Mouse (Mus musculus) heart, embryonic 13.5 days (tissue): ENCODE data around the gene Il1r1. TPM values are rescaled to one million over a fixed set of nuclear protein-coding genes. Genes with fewer than 3 reads are reported as not detected.

Experiments
- ATAC-seq: fragments of 200-750 bp; cut with Nextera tagmentation; 2 replicates; pipeline ENCODE4 v1.8.0; 2017; ENCODE audit warnings: moderate TSS enrichment; ENCODE audit not compliant: insufficient number of reproducible peaks, low FRiP score, low TSS enrichment; ENCODE audit errors: extremely low read depth
- H3K27ac ChIP-seq: fragments of 300-500 bp; sonication (generic); replicated peaks from 2 replicates; pipeline ENCODE4 v1.5.1; 2015; ENCODE audit warnings: moderate library complexity, mild to moderate bottlenecking, inconsistent platforms
- H3K27me3 ChIP-seq: fragments of 300-500 bp; sonication (generic); replicated peaks from 2 replicates; pipeline ENCODE4 v1.6.1; 2015; ENCODE audit warnings: mild to moderate bottlenecking, inconsistent platforms
- H3K36me3 ChIP-seq: fragments of 300-500 bp; sonication (generic); 2 replicates; pipeline ENCODE4 v1.6.1; 2015; ENCODE audit warnings: mild to moderate bottlenecking, inconsistent platforms
- H3K4me1 ChIP-seq: fragments of 300-500 bp; sonication (generic); 2 replicates; pipeline ENCODE4 v1.6.1; 2015; ENCODE audit warnings: inconsistent platforms
- H3K4me2 ChIP-seq: fragments of 300-500 bp; sonication (generic); 2 replicates; pipeline ENCODE4 v1.6.1; 2015; ENCODE audit warnings: inconsistent platforms, mild to moderate bottlenecking, moderate library complexity
- H3K4me3 ChIP-seq: fragments of 300-500 bp; sonication (generic); 2 replicates; pipeline ENCODE4 v1.5.1; 2015; ENCODE audit warnings: moderate library complexity, mild to moderate bottlenecking, inconsistent platforms
- H3K9ac ChIP-seq: fragments of 300-500 bp; sonication (generic); 2 replicates; pipeline ENCODE4 v1.6.1; 2015; ENCODE audit warnings: inconsistent platforms, mild to moderate bottlenecking, moderate library complexity
- H3K9me3 ChIP-seq: fragments of 300-500 bp; sonication (generic); 2 replicates; pipeline ENCODE4 v1.6.1; 2016; ENCODE audit warnings: inconsistent platforms
- WGBS: fragments of 180-500 bp; shearing (Covaris S2); methylation state at CpG from one replicate; pipeline ENCODE4 v1.1.7; 2015; ENCODE audit warnings: mixed read lengths; 5-methylcytosine and 5-hydroxymethylcytosine counted together
- polyA plus RNA-seq: library from polyadenylated mRNA; unstranded; fragments of >200 nt; fragmentation: Nextera tagmentation; extraction: Ambion mirVana; gene quantifications from 2 replicates; pipeline ENCODE4 v1.2.1, GENCODE M21; 2015

Gene Il1r1
- polyA plus RNA-seq, 1 experiment from 2014 or later = 6.3 TPM

DNA sequence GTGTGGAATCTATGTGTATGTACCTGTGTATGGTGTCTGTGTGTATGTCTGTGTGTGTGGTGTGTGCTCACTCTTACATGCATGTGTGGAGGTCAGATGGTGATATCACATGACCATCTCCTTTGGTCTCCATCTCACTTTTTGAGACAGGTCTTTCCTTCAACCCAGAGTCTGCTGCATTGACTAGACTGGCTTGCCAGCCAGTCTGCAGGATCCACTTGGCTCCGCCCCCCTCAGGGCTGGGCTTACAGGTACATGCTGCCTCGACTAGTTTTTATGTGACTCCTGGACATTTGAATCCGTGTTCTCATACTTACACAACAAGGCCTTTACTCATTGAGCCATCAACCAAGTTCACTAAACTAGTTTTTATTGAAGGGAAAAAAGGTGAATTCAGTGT is 6.2 kb downstream of the Il1r1 start:
- no peak overlapping the region for H3K4me3 ChIP-seq
- H3K27me3 ChIP-seq = no peaks in the 10 kb centered on the region
- H3K4me2 ChIP-seq = no peak overlapping the region
- no peaks in the 10 kb centered on the region for H3K36me3 ChIP-seq
- peaks cover 28% of the 10 kb centered on the region for H3K4me1 ChIP-seq
- no peak for ATAC-seq
- H3K27ac ChIP-seq = no peak overlapping the region
- no peak overlapping the region for H3K9ac ChIP-seq
- WGBS = 81% methylated on average over 3 of the region's 3 CpGs
- H3K9me3 ChIP-seq = no peaks in the 10 kb centered on the region

- H3K27me3 ChIP-seq = no peaks in the 10 kb centered on the region
- peak; percentile 24; the same call in 1 of the 2 replicates for ATAC-seq
- peaks cover 37% of the 10 kb centered on the region for H3K4me1 ChIP-seq
- 0 out of 2 replicates have a peak overlapping the region, but pooled peaks have one; percentile 2 for H3K4me2 ChIP-seq
- no peak overlapping the region for H3K4me3 ChIP-seq
- WGBS = 32% methylated on average over 7 of the region's 7 CpGs
- H3K36me3 ChIP-seq = no peaks in the 10 kb centered on the region
- H3K9me3 ChIP-seq = no peaks in the 10 kb centered on the region
- peak overlapping the region; percentile 71 for H3K27ac ChIP-seq
- H3K9ac ChIP-seq = no peak overlapping the region
These were observed 8.3 kb downstream of the Il1r1 start for GRCm38 (mm10) chr1:40233217-40233616.

GRCm38 (mm10) chr1:40233621-40234020 is 8.7 kb downstream of the Il1r1 start:
- Histone ChIP-seq H3K4me2 (0 out of 2 replicates have a peak overlapping the region, but pooled peaks have one; percentile 2), H3K4me3 (no peak overlapping the region), H3K9me3 (no peaks in the 10 kb centered on the region), H3K27me3 (no peaks in the 10 kb centered on the region), H3K27ac (peak overlapping the region; percentile 71), H3K9ac (0 out of 2 replicates have a peak overlapping the region, but pooled peaks have one; percentile 28), H3K4me1 (peaks cover 37% of the 10 kb centered on the region), H3K36me3 (no peaks in the 10 kb centered on the region)
- no peak for ATAC-seq
- WGBS = 64% methylated on average over 3 of the region's 3 CpGs

DNA sequence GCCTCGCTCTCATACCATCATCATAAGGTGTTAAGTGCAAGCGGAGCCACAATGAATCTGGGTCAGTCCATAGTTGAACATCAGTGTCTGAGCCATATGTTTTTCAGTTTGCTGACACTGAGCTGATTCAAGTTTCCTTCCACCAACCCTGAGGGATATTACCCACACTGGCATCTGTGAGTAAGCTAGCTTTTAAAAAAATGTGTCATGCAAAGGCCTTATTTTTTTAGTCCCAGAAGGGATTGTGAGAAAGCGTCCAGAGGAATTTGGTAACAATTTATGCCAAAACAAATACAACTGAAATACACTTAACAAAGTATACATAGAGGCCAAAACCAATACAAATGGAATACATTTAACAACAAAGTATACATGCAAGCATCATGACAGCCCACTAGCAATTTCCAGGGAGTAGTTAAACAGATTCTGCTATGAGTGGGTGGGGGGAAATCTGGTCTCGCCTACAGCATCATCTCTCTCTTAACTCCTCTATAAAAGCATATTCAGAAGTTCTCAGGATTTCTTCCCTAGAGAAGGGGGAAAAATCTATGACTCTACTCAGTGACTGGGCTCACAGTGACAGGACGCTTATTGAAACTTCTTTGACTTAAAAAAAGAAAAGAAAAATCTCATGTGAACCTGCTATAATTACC is 10.8 kb downstream of the Il1r1 start:
- H3K4me1 ChIP-seq = peaks cover 32% of the 10 kb centered on the region
- no peak overlapping the region for H3K4me2 ChIP-seq
- no peak overlapping the region for H3K4me3 ChIP-seq
- ATAC-seq = no peak
- H3K9ac ChIP-seq = no peak overlapping the region
- H3K36me3 ChIP-seq = no peaks in the 10 kb centered on the region
- H3K9me3 ChIP-seq = no peaks in the 10 kb centered on the region
- H3K27me3 ChIP-seq = no peaks in the 10 kb centered on the region
- 0 out of 2 replicates have a peak overlapping the region, but pooled peaks have one; percentile 28 for H3K27ac ChIP-seq
- WGBS = 77% methylated on average over 5 of the region's 5 CpGs

- Histone ChIP-seq H3K9ac (no peak overlapping the region), H3K4me2 (no peak overlapping the region), H3K36me3 (no peaks in the 10 kb centered on the region), H3K4me1 (peaks cover 32% of the 10 kb centered on the region), H3K27ac (no peak overlapping the region), H3K4me3 (no peak overlapping the region), H3K27me3 (no peaks in the 10 kb centered on the region), H3K9me3 (no peaks in the 10 kb centered on the region)
- ATAC-seq = no peak
- 70% methylated on average over 6 of the region's 6 CpGs for WGBS
These were observed 11.8 kb downstream of the Il1r1 start for GRCm38 (mm10) chr1:40236694-40237093.

DNA sequence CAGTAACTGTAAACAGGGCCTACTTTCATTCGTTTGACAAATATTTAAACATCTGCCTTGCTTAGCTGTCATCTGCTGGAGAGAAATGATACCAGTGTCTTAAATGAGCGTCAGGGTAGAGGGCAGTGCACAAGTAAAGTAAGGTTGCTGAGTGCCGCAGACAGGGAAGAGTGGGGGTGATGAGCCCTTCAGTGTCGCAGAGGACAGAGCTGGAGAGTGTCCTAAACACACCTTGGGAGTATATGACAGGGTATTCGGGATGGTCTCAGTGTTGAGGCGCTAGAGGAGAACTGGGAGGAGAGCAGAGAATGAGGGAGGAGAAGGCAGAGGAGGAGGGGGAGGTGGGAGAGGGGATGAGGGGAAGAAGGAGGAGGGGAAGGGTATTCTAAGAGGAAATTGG is 12.2 kb downstream of the Il1r1 start:
- no peak overlapping the region for H3K27ac ChIP-seq
- WGBS = 44% methylated on average over 6 of the region's 6 CpGs

GRCm38 (mm10) chr1:40240353-40241092 is 15.6 kb downstream of the Il1r1 start:
- Histone ChIP-seq H3K4me2 (no peak overlapping the region), H3K27ac (no peak overlapping the region), H3K4me3 (no peak overlapping the region), H3K9ac (no peak overlapping the region), H3K4me1 (peaks cover 11% of the 10 kb centered on the region), H3K9me3 (no peaks in the 10 kb centered on the region), H3K36me3 (no peaks in the 10 kb centered on the region), H3K27me3 (no peaks in the 10 kb centered on the region)
- WGBS = 82% methylated on average over 9 of the region's 9 CpGs
- no peak for ATAC-seq

More for the DNA sequence above, 12.2 kb downstream of the Il1r1 start:
- Histone ChIP-seq H3K9ac (no peak overlapping the region), H3K4me1 (peaks cover 32% of the 10 kb centered on the region), H3K36me3 (no peaks in the 10 kb centered on the region), H3K27me3 (no peaks in the 10 kb centered on the region), H3K4me3 (no peak overlapping the region), H3K9me3 (no peaks in the 10 kb centered on the region), H3K4me2 (no peak overlapping the region)
- no peak for ATAC-seq

- no peaks in the 10 kb centered on the region for H3K9me3 ChIP-seq
- ATAC-seq = no peak
- no peak overlapping the region for H3K4me3 ChIP-seq
- H3K9ac ChIP-seq = no peak overlapping the region
- no peaks in the 10 kb centered on the region for H3K4me1 ChIP-seq
- 45% methylated on average over 1 of the region's 1 CpGs for WGBS
- H3K4me2 ChIP-seq = no peak overlapping the region
- no peak overlapping the region for H3K27ac ChIP-seq
- no peaks in the 10 kb centered on the region for H3K27me3 ChIP-seq
- H3K36me3 ChIP-seq = no peaks in the 10 kb centered on the region
These were observed 17.8 kb downstream of the Il1r1 start for GRCm38 (mm10) chr1:40242717-40243116.

- 66% methylated on average over 3 of the region's 3 CpGs for WGBS
- Histone ChIP-seq H3K4me3 (no peak overlapping the region), H3K4me1 (no peaks in the 10 kb centered on the region), H3K9me3 (no peaks in the 10 kb centered on the region), H3K27me3 (no peaks in the 10 kb centered on the region), H3K27ac (no peak overlapping the region), H3K9ac (no peak overlapping the region), H3K4me2 (no peak overlapping the region), H3K36me3 (no peaks in the 10 kb centered on the region)
- no peak for ATAC-seq
These were observed 18.7 kb downstream of the Il1r1 start for GRCm38 (mm10) chr1:40243561-40243998.

GRCm38 (mm10) chr1:40250425-40250824 is 25.5 kb downstream of the Il1r1 start:
- Histone ChIP-seq H3K36me3 (no peaks in the 10 kb centered on the region), H3K9ac (no peak overlapping the region), H3K9me3 (no peaks in the 10 kb centered on the region), H3K4me2 (no peak overlapping the region), H3K27ac (no peak overlapping the region), H3K4me1 (0 out of 2 replicates have a peak, but pooled peaks cover 3% of the 10 kb centered on the region), H3K27me3 (no peaks in the 10 kb centered on the region), H3K4me3 (no peak overlapping the region)
- no peak for ATAC-seq
- WGBS = 41% methylated on average over 4 of the region's 4 CpGs

DNA sequence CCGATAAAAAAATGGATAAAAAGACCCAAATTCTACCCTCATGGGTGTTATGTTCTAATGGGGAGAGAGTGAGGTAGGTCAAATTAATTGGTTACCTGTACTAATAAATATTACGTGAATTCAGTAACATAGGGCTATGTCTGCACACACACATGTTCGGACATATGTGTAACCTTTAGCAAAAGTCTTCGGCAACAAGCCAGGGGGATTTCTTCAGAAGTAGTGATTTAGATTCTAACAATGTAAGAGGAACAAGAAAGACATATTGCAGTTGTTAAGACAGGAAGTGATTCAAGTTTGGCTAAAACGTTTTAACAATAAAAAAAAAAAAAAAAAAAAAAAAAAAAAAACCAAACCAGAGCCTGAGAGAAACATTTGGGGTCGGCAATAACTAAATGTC is 27.6 kb downstream of the Il1r1 start:
- Histone ChIP-seq H3K4me1 (0 out of 2 replicates have a peak, but pooled peaks cover 3% of the 10 kb centered on the region), H3K27ac (no peak overlapping the region), H3K4me3 (no peak overlapping the region), H3K36me3 (no peaks in the 10 kb centered on the region), H3K9ac (no peak overlapping the region), H3K9me3 (no peaks in the 10 kb centered on the region), H3K4me2 (no peak overlapping the region), H3K27me3 (no peaks in the 10 kb centered on the region)
- no peak for ATAC-seq
- 72% methylated on average over 6 of the region's 6 CpGs for WGBS
